ENCODE assay signal across 8 mouse cellular contexts in genomic region chr5:123058251-123059102, GRCm38 (mm10). TPM values are rescaled to one million over a fixed set of nuclear protein-coding genes. Genes with fewer than 3 reads are reported as not detected.
DNase-seq lines count a peak whose midpoint lies in the region; ATAC-seq and TF ChIP-seq lines count a peak whose summit lies in the region.

No protein-coding gene starts in this region.

- peak overlapping the region; percentile 37 for H3K4me2 ChIP-seq in limb, embryonic 15.5 days
- peak overlapping the region; percentile 50 for H3K4me2 ChIP-seq in stomach, postnatal 0 days (replicated peaks; ENCODE audit: low read depth)

- H3K9me3 ChIP-seq in limb, embryonic 15.5 days, result no peaks in the 10 kb centered on the region
- no peaks in the 10 kb centered on the region for H3K9me3 ChIP-seq in stomach, postnatal 0 days (ENCODE audit: control insufficient read depth, low read length)

- no peaks in the 10 kb centered on the region for H3K36me3 ChIP-seq in spleen, adult 2 months (ENCODE audit: control insufficient read depth, insufficient read depth, low read length)
- no peaks in the 10 kb centered on the region for H3K36me3 ChIP-seq in limb, embryonic 15.5 days
- no peaks in the 10 kb centered on the region for H3K36me3 ChIP-seq in stomach, postnatal 0 days (ENCODE audit: control insufficient read depth, insufficient read depth, low read length)

- no peak for TF ChIP-seq CTCF in spleen, adult 2 months (IDR thresholded peaks at IDR 0.05; ENCODE audit: extremely low read depth, insufficient read depth, insufficient read length, insufficient replicate concordance)
- no peak for TF ChIP-seq CTCF in stomach, postnatal 0 days (IDR thresholded peaks at IDR 0.05; ENCODE audit: low read depth)

- H3K27ac ChIP-seq in spleen, adult 2 months (ENCODE audit: insufficient read depth, low read length), result peak overlapping the region; percentile 78
- peak overlapping the region; percentile 79 for H3K27ac ChIP-seq in limb, embryonic 15.5 days
- peak overlapping the region; percentile 49 for H3K27ac ChIP-seq in stomach, postnatal 0 days (replicated peaks)

- H3K4me1 ChIP-seq in spleen, adult 2 months (ENCODE audit: control insufficient read depth, insufficient read depth, insufficient read length), result peaks cover 3% of the 10 kb centered on the region; the same call in 1 of the 2 replicates
- peaks cover 12% of the 10 kb centered on the region for H3K4me1 ChIP-seq in limb, embryonic 15.5 days
- H3K4me1 ChIP-seq in stomach, postnatal 0 days (replicated peaks; ENCODE audit: control insufficient read depth, insufficient read depth), result no peaks in the 10 kb centered on the region; the same call in 1 of the 2 replicates

- H3K4me3 ChIP-seq in spleen, adult 2 months (ENCODE audit: extremely low read depth, insufficient read depth, insufficient read length), result peak overlapping the region; percentile 58
- peak overlapping the region; percentile 45 for H3K4me3 ChIP-seq in limb, embryonic 15.5 days
- H3K4me3 ChIP-seq in stomach, postnatal 0 days (ENCODE audit: low read depth, low read length), result peak overlapping the region; percentile 35

- TF ChIP-seq POLR2A in spleen, adult 2 months (IDR thresholded peaks at IDR 0.05; ENCODE audit: low read depth, low read length), result no peak

- no peaks in the 10 kb centered on the region for H3K27me3 ChIP-seq in spleen, adult 2 months (ENCODE audit: control insufficient read depth, insufficient read depth, low read length)
- no peaks in the 10 kb centered on the region for H3K27me3 ChIP-seq in limb, embryonic 15.5 days
- no peaks in the 10 kb centered on the region for H3K27me3 ChIP-seq in stomach, postnatal 0 days (ENCODE audit: control insufficient read depth, insufficient read depth, low read length)

- ATAC-seq in CD4-positive, CD25-positive, alpha-beta regulatory T cell, adult 4 months, result no peak
- ATAC-seq in limb, embryonic 15.5 days (ENCODE audit: insufficient number of reproducible peaks, low FRiP score, low TSS enrichment, low read depth), result no peak
- no peak for ATAC-seq in stomach, postnatal 0 days (ENCODE audit: low FRiP score, low TSS enrichment)

- WGBS in spleen, adult 2 months, result 17% methylated on average over 16 of the region's 16 CpGs
- WGBS in limb, embryonic 15.5 days, result 37% methylated on average over 16 of the region's 16 CpGs
- WGBS in stomach, postnatal 0 days, result 37% methylated on average over 16 of the region's 16 CpGs

- peak overlapping the region; percentile 14; the same call in 1 of the 2 replicates for H3K9ac ChIP-seq in limb, embryonic 15.5 days
- H3K9ac ChIP-seq in stomach, postnatal 0 days (ENCODE audit: low read length), result peak overlapping the region; percentile 48

- no peak for TF ChIP-seq EP300 in stomach, postnatal 0 days (optimal IDR thresholded peaks at IDR 0.05)

- DNase-seq in CD4-positive, CD25-positive, alpha-beta regulatory T cell, adult 2 months (ENCODE audit: low read depth, low spot score), result peak; percentile 53
- DNase-seq in spleen, adult 2 months (ENCODE audit: low read depth in 1 of 2, low spot score in 2 of 2), result no peak
- DNase-seq in spleen, adult 12 weeks (ENCODE audit: low spot score), result no peak
- DNase-seq in stomach, postnatal 0 days (ENCODE audit: low spot score), result no peak
- no peak for DNase-seq in left cerebral cortex, adult 18-20 months (ENCODE audit: low spot score in 2 of 2)
- no peak for DNase-seq in adrenal gland, adult 2 months

RNA-seq across cellular contexts. Expression of gene Tmem120b, which starts 9.7 kb away (rescaled TPM):
- 1 to 10 TPM; 3.4 to 4.3 TPM for polyA plus RNA-seq in CD4-positive, CD25-positive, alpha-beta regulatory T cell, adult 4 months (2017; shearing (Covaris generic))
- 5.8 and 7.6 TPM in 2 replicates for polyA plus RNA-seq in spleen, adult 2 months (2012; rRNA removed)
- polyA plus RNA-seq in limb, embryonic 15.5 days (2015; fragmentation: Nextera tagmentation; extraction: Ambion mirVana), result 18.8 and 23.1 TPM in 2 replicates
- polyA plus RNA-seq in stomach, postnatal 0 days (2015; fragmentation: Nextera tagmentation; extraction: Ambion mirVana), result 8.0 and 9.1 TPM in 2 replicates
- total RNA-seq in left cerebral cortex, adult 18-20 months (2021), result 10 to 100 TPM; 13.2 to 13.8 TPM
- total RNA-seq in adrenal gland, adult 2 months (2021), result 10 to 100 TPM; 32.0 to 33.2 TPM
- polyA plus RNA-seq in adrenal gland, adult 2 months (2012; rRNA removed), result 19.0 and 32.8 TPM in 2 replicates

RNA-seq across cellular contexts. Expression of gene Morn3, which starts 11.7 kb away (rescaled TPM):
- 1 to 10 TPM; 5.2 to 6.9 TPM for polyA plus RNA-seq in CD4-positive, CD25-positive, alpha-beta regulatory T cell, adult 4 months (2017; shearing (Covaris generic))
- not detected in 2 replicates for polyA plus RNA-seq in spleen, adult 2 months (2012; rRNA removed)
- polyA plus RNA-seq in limb, embryonic 15.5 days (2015; fragmentation: Nextera tagmentation; extraction: Ambion mirVana), result 1.0 TPM in 1 of 2 replicates, not detected in the other
- polyA plus RNA-seq in stomach, postnatal 0 days (2015; fragmentation: Nextera tagmentation; extraction: Ambion mirVana), result 0.41 TPM in 1 of 2 replicates, not detected in the other
- total RNA-seq in left cerebral cortex, adult 18-20 months (2021), result under 1 TPM in 1 of 2 experiments, not detected in 1; 0.40 TPM
- not detected for total RNA-seq in adrenal gland, adult 2 months (2021)
- polyA plus RNA-seq in adrenal gland, adult 2 months (2012; rRNA removed), result not detected in 2 replicates

RNA-seq across cellular contexts. Expression of gene Orai1, which starts 43.6 kb away (rescaled TPM):
- 1 to 10 TPM; 4.2 to 8.1 TPM for polyA plus RNA-seq in CD4-positive, CD25-positive, alpha-beta regulatory T cell, adult 4 months (2017; shearing (Covaris generic))
- 52.3 and 83.0 TPM in 2 replicates for polyA plus RNA-seq in spleen, adult 2 months (2012; rRNA removed)
- polyA plus RNA-seq in limb, embryonic 15.5 days (2015; fragmentation: Nextera tagmentation; extraction: Ambion mirVana), result 16.4 and 18.2 TPM in 2 replicates
- 29.6 TPM in 2 replicates for polyA plus RNA-seq in stomach, postnatal 0 days (2015; fragmentation: Nextera tagmentation; extraction: Ambion mirVana)
- total RNA-seq in left cerebral cortex, adult 18-20 months (2021), result 1 to 10 TPM; 8.8 to 10.0 TPM
- total RNA-seq in adrenal gland, adult 2 months (2021), result 10 to 100 TPM in 1 of 2 experiments, 1 to 10 TPM in 1; 9.8 to 13.6 TPM
- polyA plus RNA-seq in adrenal gland, adult 2 months (2012; rRNA removed), result 56.8 and 67.8 TPM in 2 replicates
